Mouse (Mus musculus): ENCODE results near the gene Polr3k. TPM values are rescaled to one million over a fixed set of nuclear protein-coding genes. Genes with fewer than 3 reads are reported as not detected.

Gene Polr3k
- polyA plus RNA-seq (2021; fragmentation: Nextera tagmentation): 39.8 and 40.5 TPM in 2 replicates
- long read RNA-seq, experiment 1, transcript Polr3k-201 (3 exons, 2,948 nt): major isoform, 89 of 95 reads
- long read RNA-seq, experiment 1, partial matches to known transcripts: 1 of 95 reads
- long read RNA-seq, experiment 1, other reads (novel, unspliced or antisense): 5 of 95 reads
- long read RNA-seq, experiment 2, transcript Polr3k-201 (3 exons, 2,948 nt): major isoform, 226 of 229 reads
- long read RNA-seq, experiment 2, partial matches to known transcripts: 0 of 229 reads
- long read RNA-seq, experiment 2, other reads (novel, unspliced or antisense): 3 of 229 reads

GRCm38 (mm10) chr2:181863791-181864535, at the start of gene Polr3k:
TSS of gene Polr3k (plus strand) at chr2:181864337.

GRCm38 (mm10) chr2:181837372-181838292, 26.5 kb upstream of the Polr3k start, which contains the start of gene Pcmtd2:
TSS of gene Pcmtd2 (plus strand) at chr2:181837854.

Other genes with a start within 250 kb of the Polr3k start
- gene Gm29797, start 207.3 kb upstream of the Polr3k start, polyA plus RNA-seq (2021; fragmentation: Nextera tagmentation): not detected in 2 replicates
- gene Sox18, start 192.7 kb upstream of the Polr3k start, polyA plus RNA-seq (2021; fragmentation: Nextera tagmentation): 2.4 and 4.7 TPM in 2 replicates
- gene Tcea2, start 184.0 kb upstream of the Polr3k start, polyA plus RNA-seq (2021; fragmentation: Nextera tagmentation): 54.4 and 58.7 TPM in 2 replicates
- 48.8 and 52.4 TPM in 2 replicates for gene Rgs19, start 170.4 kb upstream of the Polr3k start, polyA plus RNA-seq (2021; fragmentation: Nextera tagmentation)
- not detected in 2 replicates for gene Lkaaear1, start 165.9 kb upstream of the Polr3k start, polyA plus RNA-seq (2021; fragmentation: Nextera tagmentation)
- 21.8 and 24.4 TPM in 2 replicates for gene Oprl1, start 149.3 kb upstream of the Polr3k start, polyA plus RNA-seq (2021; fragmentation: Nextera tagmentation)
- 0.93 and 1.0 TPM in 2 replicates for gene Myt1, start 101.0 kb upstream of the Polr3k start, polyA plus RNA-seq (2021; fragmentation: Nextera tagmentation)
- 17.0 and 19.4 TPM in 2 replicates for gene Pcmtd2, start 26.5 kb upstream of the Polr3k start, polyA plus RNA-seq (2021; fragmentation: Nextera tagmentation)
- gene Gm14496, start 126.8 kb downstream of the Polr3k start, polyA plus RNA-seq (2021; fragmentation: Nextera tagmentation): not detected in 2 replicates